In the genomic region with DNA sequence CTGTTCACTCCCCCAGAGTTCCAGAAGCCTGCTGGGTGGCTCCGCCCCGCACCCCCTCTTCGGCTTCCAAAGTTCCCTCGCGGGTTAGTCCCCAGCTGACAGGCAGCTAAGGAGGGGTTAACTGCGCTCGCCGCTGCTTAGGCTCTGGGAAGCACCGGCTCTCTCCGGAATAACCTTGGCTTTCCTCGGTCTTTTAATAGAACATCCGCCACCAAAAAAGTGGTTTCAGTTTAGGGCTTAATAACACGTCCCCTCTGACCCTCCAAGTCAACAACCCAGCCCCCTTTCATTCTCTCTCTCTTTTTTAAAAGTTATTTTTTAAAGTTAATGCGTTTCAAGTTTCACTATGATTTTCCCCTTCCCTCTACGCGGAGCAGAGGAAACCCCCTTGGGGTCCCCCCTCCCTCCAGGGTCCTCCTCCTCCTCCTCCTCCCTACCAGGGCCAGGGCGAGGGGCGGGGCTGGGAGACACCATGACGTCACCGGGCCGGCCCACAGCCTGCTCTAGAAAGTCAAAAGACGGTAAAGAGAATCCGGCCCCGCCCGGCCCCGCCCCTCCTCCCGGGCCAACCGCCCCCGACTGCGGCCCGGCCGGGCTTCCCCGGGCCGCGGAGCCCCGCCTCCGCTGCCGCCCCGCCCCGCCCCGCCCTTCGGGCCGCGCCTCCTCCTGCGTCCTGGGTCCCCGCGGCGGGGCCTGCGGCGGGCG, we compare ENCODE assay signal across 8 mouse cellular contexts. TPM values are rescaled to one million over a fixed set of nuclear protein-coding genes. Genes with fewer than 3 reads are reported as not detected.
DNase-seq lines count a peak whose midpoint lies in the region; ATAC-seq lines count a peak whose summit lies in the region.

No protein-coding gene starts in this region.

- WGBS in embryonic facial prominence, embryonic 11.5 days: 2% methylated on average over 25 of the region's 51 CpGs
- 1% methylated on average over 44 of the region's 51 CpGs for WGBS in limb, embryonic 10.5 days
- 1% methylated on average over 20 of the region's 51 CpGs for WGBS in midbrain, embryonic 12.5 days

- peak overlapping the region; percentile 70 for H3K4me2 ChIP-seq in embryonic facial prominence, embryonic 11.5 days (ENCODE audit: low read depth, low read length)
- H3K4me2 ChIP-seq in midbrain, embryonic 12.5 days (replicated peaks): peak overlapping the region; percentile 74

- peak overlapping the region; percentile 89 for H3K27ac ChIP-seq in embryonic facial prominence, embryonic 11.5 days (replicated peaks; ENCODE audit: low read depth, low read length)
- H3K27ac ChIP-seq in limb, embryonic 10.5 days: peak overlapping the region; percentile 97
- peak overlapping the region; percentile 98 for H3K27ac ChIP-seq in midbrain, embryonic 12.5 days (replicated peaks)

- no peaks in the 10 kb centered on the region for H3K36me3 ChIP-seq in embryonic facial prominence, embryonic 11.5 days (replicated peaks; ENCODE audit: control insufficient read depth, insufficient read depth, low read depth, low read length)
- peaks cover 11% of the 10 kb centered on the region for H3K36me3 ChIP-seq in limb, embryonic 10.5 days
- peaks cover 10% of the 10 kb centered on the region for H3K36me3 ChIP-seq in midbrain, embryonic 12.5 days

- ATAC-seq in embryonic facial prominence, embryonic 11.5 days (replicated peaks; ENCODE audit: insufficient number of reproducible peaks, low FRiP score, low TSS enrichment, low read depth): peak; percentile 79
- peak; percentile 80 for ATAC-seq in midbrain, embryonic 12.5 days (ENCODE audit: low FRiP score, low read depth)

- no peaks in the 10 kb centered on the region for H3K4me1 ChIP-seq in embryonic facial prominence, embryonic 11.5 days (ENCODE audit: control insufficient read depth, insufficient read depth, low read length)
- H3K4me1 ChIP-seq in limb, embryonic 10.5 days: peaks cover 26% of the 10 kb centered on the region
- H3K4me1 ChIP-seq in midbrain, embryonic 12.5 days: peaks cover 29% of the 10 kb centered on the region

- H3K9ac ChIP-seq in embryonic facial prominence, embryonic 11.5 days (replicated peaks; ENCODE audit: low read length): peak overlapping the region; percentile 89
- H3K9ac ChIP-seq in midbrain, embryonic 12.5 days (replicated peaks): peak overlapping the region; percentile 95

- peak overlapping the region; percentile 79 for H3K4me3 ChIP-seq in embryonic facial prominence, embryonic 11.5 days (ENCODE audit: low read depth, low read length)
- peak overlapping the region; percentile 93 for H3K4me3 ChIP-seq in limb, embryonic 10.5 days
- H3K4me3 ChIP-seq in midbrain, embryonic 12.5 days: peak overlapping the region; percentile 93

- H3K27me3 ChIP-seq in embryonic facial prominence, embryonic 11.5 days (ENCODE audit: control insufficient read depth, insufficient read depth, low read length): no peaks in the 10 kb centered on the region
- no peaks in the 10 kb centered on the region for H3K27me3 ChIP-seq in limb, embryonic 10.5 days (ENCODE audit: low read depth, poor library complexity, severe bottlenecking)
- H3K27me3 ChIP-seq in midbrain, embryonic 12.5 days: no peaks in the 10 kb centered on the region

- DNase-seq in 3134 (ENCODE audit: extremely low read depth, insufficient read length, low spot score): peak; percentile 92
- DNase-seq in adrenal gland, postnatal 25 days: peak; percentile 99
- peak; percentile 97 for DNase-seq in embryonic facial prominence, embryonic 11.5 days (ENCODE audit: low spot score)
- DNase-seq in heart, adult 11 months: peak; percentile 100
- DNase-seq in kidney, adult 11 months: peak; percentile 98
- peak; percentile 99 for DNase-seq in limb, embryonic 10.5 days (ENCODE audit: low spot score)
- DNase-seq in skeletal muscle tissue, adult 2 months (ENCODE audit: low read depth, low spot score): peak; percentile 97

- no peaks in the 10 kb centered on the region for H3K9me3 ChIP-seq in embryonic facial prominence, embryonic 11.5 days (replicated peaks; ENCODE audit: control insufficient read depth, low read length)
- H3K9me3 ChIP-seq in limb, embryonic 10.5 days (replicated peaks): no peaks in the 10 kb centered on the region
- no peaks in the 10 kb centered on the region for H3K9me3 ChIP-seq in midbrain, embryonic 12.5 days

RNA-seq across cellular contexts. Expression of a gene that starts 0.5 kb away (rescaled TPM):
- total RNA-seq in adrenal gland, postnatal 25 days (2021): 24.8 and 31.6 TPM in 2 replicates
- 13.1 and 13.4 TPM in 2 replicates for polyA plus RNA-seq in embryonic facial prominence, embryonic 11.5 days (2014; fragmentation: Nextera tagmentation; extraction: Ambion mirVana)
- 7.1 and 9.4 TPM in 2 replicates for polyA plus RNA-seq in limb, embryonic 10.5 days (2016; fragmentation: Nextera tagmentation; extraction: Ambion mirVana)
- polyA plus RNA-seq in midbrain, embryonic 12.5 days (2016; fragmentation: Nextera tagmentation; extraction: Ambion mirVana): 17.1 and 18.5 TPM in 2 replicates

Comparison
In these comparisons a context has a peak if more than half of its experiments do, and no peak if none do; other contexts are left out.
1. Peak in every context shown above with its lines: DNase-seq, ATAC-seq, H3K4me3 ChIP-seq and H3K27ac ChIP-seq.